Mouse (Mus musculus): ENCODE measurements at regions not wholly inside any gene's neighbourhood (a gene's known extent, or its start where the extent isn't known, plus 50 kb on each side); places are given as distances from the start of the nearest gene placed in this dataset.

- TF ChIP-seq CTCF (IDR thresholded peaks at IDR 0.05; ENCODE audit: insufficient read depth, low read length) (no peak), POLR2A (IDR thresholded peaks at IDR 0.05; ENCODE audit: borderline replicate concordance, extremely low read depth, low read depth, low read length) (no peak)
Measured at GRCm38 (mm10) chr12:36831307-36831997, 276.9 kb upstream of the Meox2 start.

Data from lung, adult 2 months (tissue).